Mouse (Mus musculus): ENCODE measurements at regions not wholly inside any gene's neighbourhood (a gene's known extent, or its start where the extent isn't known, plus 50 kb on each side); places are given as distances from the start of the nearest gene placed in this dataset.

GRCm38 (mm10) chr3:60917271-60917670 lies 85.3 kb upstream of the P2ry1 start:
- no peak for DNase-seq (ENCODE audit: low spot score)

GRCm38 (mm10) chr3:60926024-60926547 lies 76.5 kb upstream of the P2ry1 start:
- DNase-seq (ENCODE audit: low spot score): no peak

- DNase-seq (ENCODE audit: low spot score): no peak
These were observed 73.7 kb upstream of the P2ry1 start for GRCm38 (mm10) chr3:60928910-60929309.

GRCm38 (mm10) chr3:60934492-60934891 lies 68.1 kb upstream of the P2ry1 start:
- no peak for DNase-seq (ENCODE audit: low spot score)

GRCm38 (mm10) chr3:60941451-60941850 lies 61.1 kb upstream of the P2ry1 start:
- no peak for DNase-seq (ENCODE audit: low spot score)

GRCm38 (mm10) chr3:60948897-60949296 lies 53.7 kb upstream of the P2ry1 start:
- DNase-seq (ENCODE audit: low spot score): no peak

Measured in urinary bladder, postnatal 25 days (tissue).